Comparison of ENCODE assay signal across 17 mouse cellular contexts in the genomic region with DNA sequence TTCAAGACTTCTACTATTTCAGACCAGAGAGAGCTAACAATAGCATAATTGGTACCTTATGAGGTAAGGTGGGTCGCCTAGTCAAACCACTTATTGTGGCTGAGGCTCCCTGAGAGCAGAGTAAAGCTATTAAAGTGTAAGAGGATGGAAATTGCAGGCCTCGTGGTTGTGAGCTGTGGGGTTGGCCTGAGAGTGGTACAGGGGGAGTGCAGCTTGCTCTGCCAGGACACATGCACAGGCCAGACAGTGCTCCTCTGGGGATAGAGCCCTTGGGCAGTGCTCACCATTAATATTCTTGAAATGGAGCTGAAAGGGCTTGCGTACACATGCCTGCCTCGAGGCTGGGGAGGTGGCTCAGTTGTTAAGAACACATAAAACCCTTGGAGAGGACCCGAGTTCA. TPM values are rescaled to one million over a fixed set of nuclear protein-coding genes. Genes with fewer than 3 reads are reported as not detected.
DNase-seq lines count a peak whose midpoint lies in the region; ATAC-seq and TF ChIP-seq lines count a peak whose summit lies in the region.
"Had no signal": no experiment of that assay in that cellular context is flagged by ENCODE, and none has a peak within 500 bp of the region (broad histone marks: within the 10 kb centered on the region; RNA-seq: fewer than 3 reads in every experiment).

No protein-coding gene starts in this region.

- no peak overlapping the region for H3K4me3 ChIP-seq in lung, postnatal 0 days (ENCODE audit: low read depth, low read length)
- H3K4me3 ChIP-seq in embryonic facial prominence, embryonic 14.5 days (ENCODE audit: low read depth, low read length) = no peak overlapping the region
- H3K4me3 ChIP-seq in intestine, embryonic 15.5 days (replicated peaks) = no peak overlapping the region
- H3K4me3 ChIP-seq in limb, embryonic 14.5 days (replicated peaks; ENCODE audit: low read length) = no peak overlapping the region
- H3K4me3 ChIP-seq in forebrain, embryonic 15.5 days = no peak overlapping the region
- H3K4me3 ChIP-seq: hindbrain, embryonic 10.5 days; midbrain, embryonic 12.5 days had no signal

- peak overlapping the region; percentile 62; the same call in 1 of the 2 replicates for H3K27ac ChIP-seq in lung, postnatal 0 days (ENCODE audit: low read length)
- no peak overlapping the region for H3K27ac ChIP-seq in embryonic facial prominence, embryonic 14.5 days (replicated peaks; ENCODE audit: low read depth, low read length)
- peak overlapping the region; percentile 79 for H3K27ac ChIP-seq in intestine, embryonic 15.5 days
- peak overlapping the region; percentile 71; the same call in 1 of the 2 replicates for H3K27ac ChIP-seq in limb, embryonic 14.5 days (replicated peaks; ENCODE audit: low read depth, low read length)
- no peak overlapping the region for H3K27ac ChIP-seq in forebrain, embryonic 15.5 days (replicated peaks)
- H3K27ac ChIP-seq: hindbrain, embryonic 10.5 days; macrophage; midbrain, embryonic 12.5 days had no signal

- 74% methylated on average over 5 of the region's 5 CpGs for WGBS in lung, postnatal 0 days
- 58% methylated on average over 5 of the region's 5 CpGs for WGBS in embryonic facial prominence, embryonic 14.5 days
- WGBS in intestine, embryonic 15.5 days = 82% methylated on average over 5 of the region's 5 CpGs
- WGBS in limb, embryonic 14.5 days = 58% methylated on average over 5 of the region's 5 CpGs
- 83% methylated on average over 5 of the region's 5 CpGs for WGBS in forebrain, embryonic 15.5 days

- no peak overlapping the region for H3K4me2 ChIP-seq in lung, postnatal 0 days (replicated peaks; ENCODE audit: low read depth, low read length)
- no peak overlapping the region for H3K4me2 ChIP-seq in embryonic facial prominence, embryonic 14.5 days (ENCODE audit: low read depth, low read length)
- H3K4me2 ChIP-seq in intestine, embryonic 15.5 days (replicated peaks) = peak overlapping the region; percentile 14; the same call in 1 of the 2 replicates
- no peak overlapping the region for H3K4me2 ChIP-seq in limb, embryonic 14.5 days (replicated peaks; ENCODE audit: low read depth, low read length, severe bottlenecking)
- H3K4me2 ChIP-seq in forebrain, embryonic 15.5 days (replicated peaks) = no peak overlapping the region
- H3K4me2 ChIP-seq: midbrain, embryonic 12.5 days had no signal

- peaks cover 13% of the 10 kb centered on the region for H3K4me1 ChIP-seq in lung, postnatal 0 days (ENCODE audit: insufficient read depth, low read depth, low read length)
- peaks cover 5% of the 10 kb centered on the region; the same call in 1 of the 2 replicates for H3K4me1 ChIP-seq in embryonic facial prominence, embryonic 14.5 days (ENCODE audit: control insufficient read depth, insufficient read depth, low read length)
- peaks cover 29% of the 10 kb centered on the region for H3K4me1 ChIP-seq in intestine, embryonic 15.5 days (replicated peaks)
- H3K4me1 ChIP-seq in limb, embryonic 14.5 days (ENCODE audit: control insufficient read depth, insufficient read depth, low read length) = peaks cover 18% of the 10 kb centered on the region
- peaks cover 16% of the 10 kb centered on the region for H3K4me1 ChIP-seq in forebrain, embryonic 15.5 days

- no peak overlapping the region for H3K9ac ChIP-seq in lung, postnatal 0 days (replicated peaks; ENCODE audit: low read depth)
- H3K9ac ChIP-seq in embryonic facial prominence, embryonic 14.5 days (ENCODE audit: low read depth, low read length) = no peak overlapping the region
- H3K9ac ChIP-seq in intestine, embryonic 15.5 days = no peak overlapping the region
- no peak overlapping the region for H3K9ac ChIP-seq in limb, embryonic 14.5 days (ENCODE audit: low read depth, low read length, severe bottlenecking)
- no peak overlapping the region for H3K9ac ChIP-seq in forebrain, embryonic 15.5 days (replicated peaks)
- H3K9ac ChIP-seq: midbrain, embryonic 12.5 days had no signal

- H3K9me3 ChIP-seq in lung, postnatal 0 days (ENCODE audit: low read length) = no peaks in the 10 kb centered on the region
- 0 out of 2 replicates have a peak, but pooled peaks cover 3% of the 10 kb centered on the region for H3K9me3 ChIP-seq in embryonic facial prominence, embryonic 14.5 days (ENCODE audit: control insufficient read depth, low read length)
- no peaks in the 10 kb centered on the region for H3K9me3 ChIP-seq in intestine, embryonic 15.5 days
- peaks cover 3% of the 10 kb centered on the region; the same call in 1 of the 2 replicates for H3K9me3 ChIP-seq in limb, embryonic 14.5 days (ENCODE audit: control insufficient read depth, low read length)
- H3K9me3 ChIP-seq in forebrain, embryonic 15.5 days = no peaks in the 10 kb centered on the region

- no peaks in the 10 kb centered on the region for H3K27me3 ChIP-seq in lung, postnatal 0 days (replicated peaks; ENCODE audit: insufficient read depth, low read length)
- H3K27me3 ChIP-seq in embryonic facial prominence, embryonic 14.5 days (replicated peaks; ENCODE audit: control insufficient read depth, insufficient read depth, low read length) = no peaks in the 10 kb centered on the region
- no peaks in the 10 kb centered on the region for H3K27me3 ChIP-seq in intestine, embryonic 15.5 days (replicated peaks)
- no peaks in the 10 kb centered on the region for H3K27me3 ChIP-seq in limb, embryonic 14.5 days (ENCODE audit: control insufficient read depth, insufficient read depth, low read length)
- H3K27me3 ChIP-seq in forebrain, embryonic 15.5 days = no peaks in the 10 kb centered on the region
- H3K27me3 ChIP-seq: midbrain, embryonic 12.5 days had no signal

- H3K36me3 ChIP-seq in lung, postnatal 0 days (ENCODE audit: insufficient read depth, low read length) = no peaks in the 10 kb centered on the region
- H3K36me3 ChIP-seq in embryonic facial prominence, embryonic 14.5 days (ENCODE audit: control insufficient read depth, insufficient read depth, low read length) = peaks cover 6% of the 10 kb centered on the region; the same call in 1 of the 2 replicates
- H3K36me3 ChIP-seq in intestine, embryonic 15.5 days = peaks cover 3% of the 10 kb centered on the region; the same call in 1 of the 2 replicates
- H3K36me3 ChIP-seq in limb, embryonic 14.5 days (ENCODE audit: control insufficient read depth, insufficient read depth, low read length) = peaks cover 16% of the 10 kb centered on the region
- no peaks in the 10 kb centered on the region for H3K36me3 ChIP-seq in forebrain, embryonic 15.5 days

- ATAC-seq in lung, postnatal 0 days = peak; percentile 75
- peak; percentile 79; the same call in 1 of the 2 replicates for ATAC-seq in embryonic facial prominence, embryonic 14.5 days (ENCODE audit: low read depth)
- peak; percentile 44 for ATAC-seq in intestine, embryonic 15.5 days
- no peak for ATAC-seq in limb, embryonic 14.5 days (ENCODE audit: low FRiP score, low read depth)
- no peak for ATAC-seq in forebrain, embryonic 15.5 days (replicated peaks)
- ATAC-seq: activated CD4-positive, CD25-positive, alpha-beta regulatory T cell, adult 4 months; forebrain, embryonic 14.5 days had no signal

- no peak for TF ChIP-seq CTCF in lung, postnatal 0 days (IDR thresholded peaks at IDR 0.05)

- DNase-seq in lung, postnatal 0 days (ENCODE audit: low spot score) = peak; percentile 57
- no peak for DNase-seq in lung, postnatal 25 days (ENCODE audit: low spot score)
- DNase-seq in embryonic facial prominence, embryonic 14.5 days (ENCODE audit: low spot score) = no peak
- DNase-seq in limb, embryonic 14.5 days (ENCODE audit: low spot score) = peak; percentile 8
- DNase-seq in MN1 (ENCODE audit: low spot score) = no peak
- DNase-seq: adrenal gland, postnatal 10 days; cerebellum, adult 9-11 months; gastrocnemius, postnatal 25 days; liver; thymus, postnatal 36 days had no signal

- no peak for TF ChIP-seq POLR2A in limb, embryonic 14.5 days (IDR thresholded peaks at IDR 0.05; ENCODE audit: borderline replicate concordance, extremely low read depth, insufficient read depth, insufficient read length)

- TF ChIP-seq EP300 in lung, postnatal 0 days (IDR thresholded peaks at IDR 0.05) = no peak; the same call in 1 of the 2 replicates

RNA-seq across cellular contexts. Expression of gene Ryk, which starts 23.6 kb away (rescaled TPM):
- polyA plus RNA-seq in lung, postnatal 0 days (2015; fragmentation: Nextera tagmentation; extraction: Ambion mirVana) = 23.2 and 23.9 TPM in 2 replicates
- 30.0 and 31.1 TPM in 2 replicates for polyA plus RNA-seq in embryonic facial prominence, embryonic 14.5 days (2014; fragmentation: Nextera tagmentation; extraction: Ambion mirVana)
- 19.7 and 21.2 TPM in 2 replicates for polyA plus RNA-seq in intestine, embryonic 15.5 days (2015; fragmentation: Nextera tagmentation; extraction: Ambion mirVana)
- polyA plus RNA-seq in limb, embryonic 14.5 days (2012; rRNA removed) = 79.8 and 83.7 TPM in 2 replicates
- polyA plus RNA-seq in limb, embryonic 14.5 days (2014; fragmentation: Nextera tagmentation; extraction: Ambion mirVana) = 37.5 and 58.6 TPM in 2 replicates
- polyA plus RNA-seq in forebrain, embryonic 15.5 days (2015; fragmentation: Nextera tagmentation; extraction: Ambion mirVana) = 13.9 and 15.1 TPM in 2 replicates

Comparison
In these comparisons a context has a peak if more than half of its experiments do, and no peak if none do; other contexts are left out.
1. DNase-seq: peak in lung, postnatal 0 days (single experiment) and limb, embryonic 14.5 days (single experiment); none in lung, postnatal 25 days (single experiment), embryonic facial prominence, embryonic 14.5 days (single experiment) and MN1 (single experiment).
2. ATAC-seq: peak in lung, postnatal 0 days (single experiment), embryonic facial prominence, embryonic 14.5 days (single experiment) and intestine, embryonic 15.5 days (single experiment); none in limb, embryonic 14.5 days (single experiment) and forebrain, embryonic 15.5 days (single experiment).
3. H3K27ac ChIP-seq: peak in lung, postnatal 0 days (single experiment), intestine, embryonic 15.5 days (single experiment) and limb, embryonic 14.5 days (single experiment); none in embryonic facial prominence, embryonic 14.5 days (single experiment) and forebrain, embryonic 15.5 days (single experiment).